Mouse (Mus musculus) ovary, adult 18-20 months (tissue): ENCODE data around the gene Atrx.

Experiments
- DNase-seq: peaks from one replicate; pipeline ENCODE4 v3.0.0; 2022; ENCODE audit warnings: low spot score, mixed read lengths

Gene Atrx

DNA sequence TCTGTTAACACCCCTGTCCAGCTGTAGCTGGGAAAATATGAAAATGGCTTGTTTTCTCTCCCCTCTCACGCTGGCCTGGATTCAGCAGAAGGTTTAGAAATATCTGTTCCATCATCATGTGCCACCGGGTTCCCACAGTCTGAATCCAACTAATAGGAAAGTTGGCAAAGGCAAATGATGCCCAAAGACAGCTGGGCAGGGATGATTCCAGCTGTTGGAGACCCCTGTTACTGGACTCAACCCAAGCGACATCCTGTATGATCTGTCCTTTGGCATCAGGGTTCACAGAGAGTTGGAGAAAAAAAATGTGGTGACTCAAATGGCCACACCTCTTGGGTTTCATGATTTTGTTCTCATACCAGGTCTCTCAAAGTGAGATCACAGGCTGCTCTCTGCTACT is 161.3 kb downstream of the Atrx start:
- DNase-seq: no peak

DNA sequence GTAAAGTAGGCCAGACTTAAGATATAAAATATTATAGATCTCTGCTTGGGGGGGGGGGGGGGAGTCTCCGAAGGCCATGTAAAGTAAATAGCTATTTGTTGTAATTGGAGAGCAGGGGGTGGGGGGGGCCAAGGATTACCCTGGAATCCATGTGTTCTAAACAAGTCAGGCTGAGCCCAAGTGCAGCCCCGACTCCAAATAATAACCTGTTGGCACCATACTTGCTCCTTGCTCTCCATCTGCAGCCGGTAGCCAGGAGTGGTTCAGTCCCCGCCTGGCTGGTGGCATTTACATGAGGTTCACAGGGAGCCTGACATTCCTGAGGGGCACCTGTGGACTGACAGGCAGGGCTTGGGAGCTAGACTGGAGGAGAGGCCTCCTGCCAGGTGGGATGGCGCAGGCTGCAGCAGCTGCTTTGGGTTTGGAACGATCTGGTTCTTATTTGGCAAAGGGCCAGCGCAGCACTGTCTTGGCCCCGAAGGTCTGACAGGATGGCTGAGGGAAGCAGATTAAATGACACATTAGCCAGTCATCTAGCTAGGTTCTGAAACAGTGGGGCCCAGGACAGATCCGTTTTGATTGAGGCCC is 161.9 kb downstream of the Atrx start:
- no peak for DNase-seq

- DNase-seq: no peak
Measured at GRCm38 (mm10) chrX:105766013-105766412, 163.2 kb downstream of the Atrx start.

DNA sequence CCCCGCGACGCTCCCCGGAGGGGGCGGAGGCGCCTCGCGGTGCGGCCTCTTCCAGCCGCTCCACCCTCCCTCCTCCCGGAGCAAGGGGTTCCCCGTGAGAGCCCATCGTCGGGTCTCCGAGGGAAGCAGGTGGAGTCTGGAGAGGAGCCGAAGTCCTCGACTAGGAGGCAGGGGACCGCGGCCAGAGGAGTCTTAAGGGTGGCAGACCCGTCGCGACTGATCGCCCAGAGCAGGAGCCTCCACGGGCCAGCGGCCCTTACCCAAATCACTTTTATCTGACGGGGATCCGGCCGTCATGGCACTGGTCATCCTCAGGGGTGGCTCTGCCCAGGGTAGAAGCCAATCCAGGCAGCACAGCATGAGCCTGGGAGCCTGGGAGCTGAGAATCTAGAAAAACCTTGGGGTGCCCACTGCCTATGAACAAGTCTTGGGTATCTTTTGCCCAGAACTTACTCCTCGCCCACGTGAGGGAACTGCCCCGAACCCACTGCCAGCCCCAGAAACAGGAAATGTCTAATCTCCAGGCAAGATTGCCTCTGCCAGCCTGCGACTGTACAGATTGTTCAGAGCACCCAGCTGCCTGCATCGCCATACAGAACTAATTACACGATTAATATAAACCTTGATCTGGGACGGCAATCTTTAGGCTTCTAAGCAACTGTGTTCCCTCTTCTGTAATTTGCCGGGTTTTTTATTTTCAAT is 164.0 kb downstream of the Atrx start:
- no peak for DNase-seq

- no peak for DNase-seq
Measured at GRCm38 (mm10) chrX:105764162-105765004, 164.8 kb downstream of the Atrx start, which contains the start of gene Fgf16. TSS of gene Fgf16 (plus strand) at chrX:105764279.

DNA sequence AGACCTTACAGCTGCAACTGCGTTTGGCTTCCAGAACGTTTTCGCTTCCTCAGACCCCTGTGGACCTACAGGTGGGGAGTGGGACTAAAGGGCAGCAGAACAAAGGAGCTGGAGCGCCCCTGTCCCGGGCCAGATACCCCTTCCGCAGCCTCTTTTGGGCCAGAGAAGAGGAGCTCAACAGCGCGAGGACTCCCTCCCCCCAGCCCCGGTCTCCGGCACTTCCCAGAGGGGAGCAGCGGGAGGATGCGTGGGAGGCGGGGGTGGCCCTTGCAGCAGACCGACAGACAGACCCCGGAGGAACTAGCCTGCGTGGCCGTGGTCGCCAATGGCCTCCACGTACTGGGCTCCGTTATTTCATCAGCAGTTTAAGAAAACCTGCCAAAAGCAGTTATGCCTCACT is 165.6 kb downstream of the Atrx start:
- DNase-seq: no peak

DNA sequence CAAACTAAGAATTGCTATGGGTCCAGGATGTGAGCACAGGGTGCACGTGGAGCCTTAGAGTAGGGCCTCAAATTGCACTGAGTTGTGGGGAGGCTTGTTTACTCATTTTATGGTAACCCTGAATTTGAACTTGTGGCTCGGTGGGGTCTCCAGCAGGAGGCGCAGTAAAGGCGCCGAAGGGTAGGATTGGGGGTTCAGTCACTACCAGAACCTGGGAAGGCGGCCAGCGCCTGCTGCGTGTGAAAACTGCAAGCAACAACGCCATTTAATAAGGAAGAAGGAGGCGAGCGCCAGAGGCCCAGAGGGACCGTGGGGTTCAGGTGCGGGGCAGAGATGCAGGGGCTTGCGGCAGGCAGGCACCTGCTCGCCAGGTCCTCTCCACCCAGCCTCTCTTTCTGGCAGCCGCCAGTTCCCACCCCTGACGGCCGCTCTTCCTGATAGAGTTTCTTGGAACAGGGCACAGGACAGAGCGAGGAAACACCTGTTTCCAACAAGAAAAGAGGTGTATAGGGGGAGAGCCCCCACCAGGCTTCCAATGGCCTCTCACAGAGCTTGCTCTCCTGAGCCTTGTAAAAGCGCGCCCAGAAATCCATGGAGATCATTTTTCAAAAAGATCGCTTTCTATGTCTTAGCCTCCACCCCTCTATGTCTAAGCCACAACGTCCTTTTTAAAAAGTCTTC is 166.2 kb downstream of the Atrx start:
- no peak for DNase-seq
